Mouse (Mus musculus) T-helper 2 cell (primary cell): ENCODE data around the gene Dennd1a.

Experiments used
- in situ Hi-C: fragments of 300-600 bp; cut with MboI, MseI; formaldehyde crosslinking; loops from one replicate; pipeline ENCODE4 v1.15.1; 2025; ENCODE audit warnings: high pct_unique_total_duplicates

Dennd1a gene

DNA sequence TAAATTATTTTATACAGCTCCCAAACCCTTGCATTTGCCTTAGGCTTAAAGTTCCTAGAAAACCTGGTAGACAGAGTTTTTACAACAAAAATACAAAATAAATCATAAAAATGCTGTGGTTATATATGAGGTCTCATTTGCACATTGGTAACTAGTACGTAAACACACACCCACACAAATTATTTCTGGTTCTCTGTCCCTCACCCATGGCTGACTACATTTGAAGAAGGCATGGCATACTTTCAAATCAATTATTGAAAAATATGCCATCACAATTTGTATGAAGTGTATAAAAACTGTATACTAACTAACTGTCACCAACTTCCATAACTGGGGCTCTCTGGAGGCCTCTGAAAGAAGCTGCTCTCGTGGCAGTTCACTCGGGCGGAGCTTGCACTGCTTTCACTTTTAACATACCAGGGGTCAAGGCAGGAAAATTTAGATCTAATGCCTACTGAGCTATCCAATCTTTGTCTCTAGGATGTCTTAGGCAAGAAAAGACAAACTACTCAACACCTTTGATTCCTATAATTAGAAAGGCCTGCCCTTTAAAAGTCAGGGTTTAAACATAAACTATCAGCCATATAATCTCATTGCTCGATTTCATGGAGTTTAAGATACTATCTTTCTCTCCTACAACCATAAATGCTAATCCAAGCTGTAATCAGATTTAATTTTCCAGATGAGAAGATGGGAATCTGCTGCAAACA is 122.7 kb downstream of the Dennd1a start:
- in situ Hi-C loops, result no loop called here

DNA sequence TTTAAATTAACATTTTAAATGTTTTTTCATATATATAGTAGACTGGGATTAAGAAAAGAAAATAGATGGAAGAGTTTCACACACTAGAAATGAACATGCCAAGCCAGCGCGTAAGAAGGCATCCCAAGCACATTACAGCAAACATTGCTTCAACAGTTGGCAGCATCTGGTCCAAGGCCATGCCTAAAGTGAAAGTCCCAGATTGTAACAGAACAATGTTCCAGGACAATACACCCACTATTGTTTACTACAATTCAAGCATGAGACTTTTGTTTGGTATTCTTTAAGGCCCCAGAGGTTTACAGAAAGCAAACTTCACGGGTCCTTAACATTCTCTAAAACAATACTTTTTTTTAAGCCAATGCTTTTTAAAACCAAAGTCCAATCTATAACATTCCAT is 124.7 kb downstream of the Dennd1a start:
- in situ Hi-C loops, result no loop called here

DNA sequence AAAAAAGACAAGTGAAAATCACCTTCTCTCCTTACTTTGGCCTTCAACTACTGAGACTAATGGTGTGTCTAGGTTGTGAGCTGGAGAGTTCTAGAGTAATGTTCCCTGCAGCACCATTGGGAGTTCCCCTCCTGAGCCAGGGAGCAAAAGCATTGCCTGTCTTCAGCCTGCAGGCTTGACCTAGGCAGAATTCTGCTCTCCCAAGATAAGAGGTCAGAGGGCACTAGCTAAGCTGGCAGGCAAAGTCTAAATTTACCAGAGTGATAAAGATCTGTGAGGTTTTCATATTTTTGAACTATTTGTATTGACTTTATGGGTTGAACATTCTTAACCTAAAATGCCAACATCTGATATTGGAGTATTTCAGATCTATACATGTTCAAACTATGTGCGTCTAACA is 125.7 kb downstream of the Dennd1a start:
- in situ Hi-C loops, result no loop called here

GRCm38 (mm10) chr2:38159736-38160135 is 127.5 kb downstream of the Dennd1a start:
- in situ Hi-C loops, result no loop called here

- in situ Hi-C loops, result no loop called here
These were observed 130.2 kb downstream of the Dennd1a start for GRCm38 (mm10) chr2:38157002-38157401.

- in situ Hi-C loops, result no loop called here
These were observed 131.2 kb downstream of the Dennd1a start for GRCm38 (mm10) chr2:38156001-38156400.

- in situ Hi-C loops, result no loop called here
These were observed 142.4 kb downstream of the Dennd1a start for GRCm38 (mm10) chr2:38144831-38145230.

DNA sequence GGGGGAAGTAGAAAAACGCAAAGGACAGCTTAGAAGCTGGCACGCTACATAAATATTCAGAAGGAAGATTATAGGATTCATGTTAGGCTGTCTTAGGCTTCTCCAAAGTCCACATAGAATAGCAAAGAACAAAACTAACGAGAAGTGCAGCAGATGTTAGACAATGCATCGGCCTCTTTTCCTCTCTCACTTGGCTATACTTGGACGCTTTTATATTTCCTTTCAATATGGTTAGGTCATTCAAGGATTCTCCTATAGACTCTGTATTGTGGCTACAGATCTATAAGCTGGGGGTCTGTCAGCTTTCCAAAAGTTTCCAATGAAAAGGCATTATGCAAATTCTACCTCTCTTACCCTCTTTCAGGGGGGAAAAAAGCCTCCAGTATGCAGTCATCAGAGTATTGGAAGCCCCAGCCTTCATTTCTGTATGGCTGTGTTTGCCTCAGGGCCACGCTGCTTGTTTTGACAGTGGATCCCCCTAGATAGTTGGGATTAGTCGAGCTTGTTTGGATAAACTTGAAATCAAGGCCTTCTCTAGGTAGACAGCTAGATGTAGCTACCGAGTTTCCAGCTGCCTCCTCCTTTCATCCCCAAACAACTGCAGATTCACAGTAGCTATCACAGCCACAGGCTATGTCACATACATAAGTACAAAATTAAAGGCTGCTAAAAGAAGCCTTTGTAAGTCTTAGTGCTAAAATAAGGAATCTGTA is 143.0 kb downstream of the Dennd1a start:
- in situ Hi-C loops, result no loop called here

DNA sequence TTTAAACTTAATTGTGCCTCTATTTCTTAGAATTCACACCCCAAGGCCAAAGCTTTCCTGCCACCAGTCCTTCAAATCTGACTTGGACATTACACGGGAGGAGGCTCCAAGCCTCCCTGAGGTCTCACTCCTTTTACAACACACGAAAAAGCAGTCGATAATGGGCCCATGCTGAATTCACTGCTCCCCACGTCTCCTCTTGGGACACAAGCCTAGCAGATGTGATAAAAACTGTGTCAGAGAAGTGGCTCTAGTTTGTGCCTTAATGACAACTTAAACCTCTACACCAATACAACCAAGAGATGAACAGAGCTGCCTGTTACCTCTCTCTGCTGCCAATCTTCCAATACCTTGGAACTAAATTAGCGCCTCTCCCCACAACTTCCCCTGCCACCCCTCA is 144.3 kb downstream of the Dennd1a start:
- in situ Hi-C loops, result no loop called here

DNA sequence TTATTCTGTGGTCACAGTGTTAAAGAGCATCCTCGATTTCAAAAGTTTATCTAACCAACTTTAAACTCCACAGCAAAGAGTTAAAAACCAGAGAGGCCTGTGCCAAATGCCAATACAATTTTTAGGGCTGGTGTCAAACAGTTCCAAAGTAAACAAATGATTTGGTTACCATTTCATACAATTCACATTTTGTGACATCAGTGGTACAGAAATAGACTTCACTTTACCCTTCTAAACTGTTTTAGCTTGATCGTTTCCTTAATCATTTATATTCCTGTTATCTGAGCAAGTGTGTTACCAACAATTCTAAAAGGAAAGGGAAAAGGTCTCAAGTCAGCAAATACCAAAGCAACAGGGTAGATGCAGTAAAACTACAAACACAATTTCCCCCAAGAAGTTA is 145.0 kb downstream of the Dennd1a start:
- in situ Hi-C loops, result no loop called here

- in situ Hi-C loops, result no loop called here
These were observed 147.7 kb downstream of the Dennd1a start for GRCm38 (mm10) chr2:38139536-38139935.

- in situ Hi-C loops, result no loop called here
These were observed 150.1 kb downstream of the Dennd1a start for GRCm38 (mm10) chr2:38137086-38137485.

GRCm38 (mm10) chr2:38135427-38135826 is 151.8 kb downstream of the Dennd1a start:
- in situ Hi-C loops, result no loop called here

DNA sequence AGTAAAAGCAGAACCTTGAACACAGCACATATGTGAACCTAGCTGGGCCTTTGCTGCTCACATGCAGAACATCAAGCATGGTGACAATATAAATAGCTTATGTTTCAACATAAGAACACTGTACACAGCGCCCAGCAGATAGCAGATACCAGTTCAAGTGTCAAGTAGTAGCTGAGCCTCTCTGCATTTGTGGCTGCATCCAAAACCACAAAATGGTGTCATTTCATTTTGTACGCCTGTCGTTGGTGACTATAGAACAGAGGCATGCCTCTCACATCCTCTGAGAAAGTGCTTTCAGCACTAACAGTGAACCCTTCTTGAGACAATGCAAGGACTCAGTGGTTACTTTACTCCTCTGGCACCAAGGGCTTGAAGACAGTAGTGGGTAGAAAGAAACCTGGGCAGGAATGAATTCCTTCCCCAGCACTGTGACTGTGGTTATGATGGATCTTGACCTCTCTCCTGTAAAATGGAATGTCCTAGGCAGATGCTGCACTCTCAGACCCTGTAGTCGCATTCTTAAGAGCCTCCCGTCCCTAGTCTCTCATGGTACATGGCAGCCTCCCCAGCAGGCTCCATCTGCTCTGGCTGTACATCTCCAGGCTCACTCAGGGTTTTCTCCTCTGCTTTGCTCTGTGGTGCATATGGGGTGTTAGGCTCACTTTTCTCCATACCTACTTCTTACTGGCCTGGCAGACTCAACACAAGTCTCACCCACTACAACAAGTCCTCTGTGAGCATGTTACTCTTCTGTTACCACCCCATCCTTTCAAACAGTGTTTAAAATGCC is 154.0 kb downstream of the Dennd1a start:
- in situ Hi-C loops, result no loop called here

GRCm38 (mm10) chr2:38132233-38132822 is 154.9 kb downstream of the Dennd1a start:
- in situ Hi-C loops, result no loop called here

DNA sequence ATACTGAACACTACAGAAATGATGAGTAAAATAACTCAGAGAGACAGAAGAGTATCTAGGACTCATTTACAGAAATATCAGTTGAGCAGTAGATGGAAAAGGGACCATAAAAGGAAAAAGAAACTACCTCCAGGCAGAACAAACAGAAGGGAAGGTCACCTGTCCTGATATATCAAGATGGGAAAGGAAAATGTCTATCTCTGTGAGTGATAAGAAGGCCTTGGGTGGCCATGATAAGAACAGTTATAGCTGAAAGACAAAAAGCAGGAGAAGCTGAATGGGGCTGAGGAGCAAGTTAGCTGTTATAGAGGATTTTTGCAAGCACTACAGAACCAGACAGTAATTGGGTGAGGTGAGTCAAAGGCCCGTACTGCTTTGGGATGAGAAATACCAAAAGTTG is 155.7 kb downstream of the Dennd1a start:
- in situ Hi-C loops, result no loop called here

DNA sequence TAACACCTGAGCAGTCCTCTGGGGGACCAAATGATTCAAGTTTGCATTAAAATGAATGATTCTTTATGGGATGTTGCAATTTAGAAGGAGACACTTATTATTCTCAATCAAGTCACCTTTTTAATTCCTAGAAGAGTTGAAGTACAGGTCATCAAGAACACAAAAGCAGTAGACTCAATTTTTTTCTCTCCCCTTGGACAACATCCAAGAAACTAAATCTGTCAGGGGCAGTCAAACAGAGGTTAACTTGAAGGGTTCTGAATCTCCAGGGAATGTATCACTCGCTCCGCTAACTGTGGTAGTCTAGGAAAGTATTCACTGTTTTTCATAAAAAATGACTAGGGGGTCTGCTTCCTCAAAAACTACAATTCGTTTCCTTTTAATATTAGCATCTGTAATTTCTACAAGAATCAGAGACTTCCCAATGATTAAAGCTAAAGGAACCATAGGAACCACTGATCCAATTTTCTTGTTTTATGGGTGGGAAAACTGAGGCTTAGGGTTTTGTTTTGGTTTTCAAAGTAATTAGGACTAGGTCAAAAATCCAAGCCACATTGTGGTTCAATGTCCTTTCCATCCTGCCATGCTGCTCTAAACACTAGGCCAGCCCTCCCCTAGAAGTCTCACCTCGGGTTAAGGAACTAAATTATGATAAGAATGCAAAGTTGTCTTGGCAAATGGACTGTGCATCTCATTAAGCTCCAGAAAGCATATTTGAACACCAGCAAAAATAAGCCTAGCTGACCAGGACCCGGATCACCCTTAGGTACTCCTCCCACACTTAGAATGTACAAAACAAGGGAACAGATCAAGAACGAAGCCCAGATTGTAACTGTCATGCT is 157.0 kb downstream of the Dennd1a start:
- in situ Hi-C loops, result no loop called here

GRCm38 (mm10) chr2:38126383-38126732 is 160.8 kb downstream of the Dennd1a start:
- in situ Hi-C loops, result no loop called here

DNA sequence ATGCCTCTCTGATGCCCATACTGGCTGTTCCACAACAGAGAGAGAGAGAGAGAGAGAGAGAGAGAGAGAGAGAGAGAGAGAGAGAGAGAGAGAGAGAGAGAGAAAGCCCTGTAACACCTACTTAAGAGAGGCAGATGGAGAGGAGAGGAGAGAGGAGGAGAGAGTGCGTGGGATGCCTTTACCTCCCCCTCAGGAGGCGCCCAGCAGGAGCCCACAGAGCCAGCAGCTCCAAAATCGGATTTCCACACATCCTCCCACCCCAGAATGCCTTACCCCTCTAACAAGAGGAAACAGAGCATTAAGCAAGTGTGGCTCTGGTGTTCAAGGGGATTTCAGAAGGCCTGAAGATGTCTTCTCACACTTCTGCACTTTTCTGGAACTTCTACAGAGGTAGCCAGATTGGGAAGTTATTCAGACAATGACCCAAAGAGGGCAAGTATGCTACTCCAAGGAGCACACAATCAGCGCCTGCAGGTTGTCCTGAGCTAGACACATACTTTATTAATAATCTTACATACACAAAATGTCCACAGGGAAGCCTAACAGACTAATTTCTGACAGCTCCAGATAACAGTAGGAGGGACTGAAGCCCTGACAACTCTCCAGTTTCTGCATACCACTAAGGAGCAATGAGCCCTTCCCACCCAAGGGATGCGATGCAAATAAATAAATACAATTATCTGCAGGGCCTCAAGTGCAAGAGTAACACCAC is 161.4 kb downstream of the Dennd1a start:
- in situ Hi-C loops, result no loop called here

DNA sequence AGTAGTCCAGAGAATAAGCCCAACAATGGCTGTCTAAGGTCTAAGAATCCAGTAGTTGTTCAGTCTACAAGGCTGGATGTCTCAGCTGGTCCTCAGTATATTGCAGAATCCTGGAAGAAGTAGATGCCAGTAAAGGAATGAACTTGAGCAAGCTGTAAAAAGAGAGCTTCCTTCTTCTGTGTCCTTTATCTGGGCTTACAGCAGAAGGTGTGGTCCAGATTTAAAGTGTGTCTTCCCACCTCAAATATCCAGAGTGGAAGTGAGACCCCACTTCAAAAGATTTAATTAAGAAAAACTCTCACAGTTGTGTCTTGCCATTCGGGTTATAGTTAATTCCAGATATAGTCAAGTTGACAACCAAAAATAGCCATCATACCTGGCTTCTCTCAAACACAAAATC is 162.5 kb downstream of the Dennd1a start:
- in situ Hi-C loops, result no loop called here

- in situ Hi-C loops, result no loop called here
These were observed 172.2 kb downstream of the Dennd1a start for GRCm38 (mm10) chr2:38115000-38115399.
